Mouse (Mus musculus) forebrain, embryonic 10.5 days (tissue): ENCODE measurements around the gene Zfand5. TPM values are rescaled to one million over a fixed set of nuclear protein-coding genes. Genes with fewer than 3 reads are reported as not detected.
"Not testable (repeated sequence)": the region's sequence is repeated elsewhere in the genome, so short reads cannot be mapped to it uniquely, and the experiment has no call there.

Experiments
- DNase-seq: peaks from one replicate; pipeline ENCODE4 v3.0.0-alpha.2; 2017; ENCODE audit warnings: low spot score; ENCODE audit errors: extremely low spot score
- H3K27ac ChIP-seq: fragments of 300-500 bp; sonication (generic); 2 replicates; pipeline ENCODE4 v1.5.1; 2016; ENCODE audit warnings: mild to moderate bottlenecking
- H3K27me3 ChIP-seq: fragments of 300-500 bp; sonication (generic); 2 replicates; pipeline ENCODE4 v1.6.1; 2016; ENCODE audit warnings: mild to moderate bottlenecking; ENCODE audit not compliant: poor library complexity, severe bottlenecking
- H3K36me3 ChIP-seq: fragments of 300-500 bp; sonication (generic); replicated peaks from 2 replicates; pipeline ENCODE4 v1.6.1; 2016; ENCODE audit warnings: mild to moderate bottlenecking, moderate library complexity
- H3K4me1 ChIP-seq: fragments of 300-500 bp; sonication (generic); 2 replicates; pipeline ENCODE4 v1.6.1; 2016
- H3K4me3 ChIP-seq: fragments of 300-500 bp; sonication (generic); 2 replicates; pipeline ENCODE4 v1.5.1; 2016; ENCODE audit warnings: mild to moderate bottlenecking, moderate library complexity
- H3K9me3 ChIP-seq: fragments of 300-500 bp; sonication (generic); 2 replicates; pipeline ENCODE4 v1.6.1; 2016; ENCODE audit warnings: mild to moderate bottlenecking, moderate library complexity
- WGBS: fragments of 180-500 bp; shearing (Covaris S2); methylation state at CpG from one replicate; pipeline ENCODE4 v1.1.7; 2016; 5-methylcytosine and 5-hydroxymethylcytosine counted together
- polyA plus RNA-seq: library from polyadenylated mRNA; unstranded; fragments of >200 nt; fragmentation: Nextera tagmentation; extraction: Ambion mirVana; gene quantifications from 2 replicates; pipeline ENCODE4 v1.2.1, GENCODE M21; 2016

Gene Zfand5
- 78.8 and 85.0 TPM in 2 replicates for polyA plus RNA-seq

DNA sequence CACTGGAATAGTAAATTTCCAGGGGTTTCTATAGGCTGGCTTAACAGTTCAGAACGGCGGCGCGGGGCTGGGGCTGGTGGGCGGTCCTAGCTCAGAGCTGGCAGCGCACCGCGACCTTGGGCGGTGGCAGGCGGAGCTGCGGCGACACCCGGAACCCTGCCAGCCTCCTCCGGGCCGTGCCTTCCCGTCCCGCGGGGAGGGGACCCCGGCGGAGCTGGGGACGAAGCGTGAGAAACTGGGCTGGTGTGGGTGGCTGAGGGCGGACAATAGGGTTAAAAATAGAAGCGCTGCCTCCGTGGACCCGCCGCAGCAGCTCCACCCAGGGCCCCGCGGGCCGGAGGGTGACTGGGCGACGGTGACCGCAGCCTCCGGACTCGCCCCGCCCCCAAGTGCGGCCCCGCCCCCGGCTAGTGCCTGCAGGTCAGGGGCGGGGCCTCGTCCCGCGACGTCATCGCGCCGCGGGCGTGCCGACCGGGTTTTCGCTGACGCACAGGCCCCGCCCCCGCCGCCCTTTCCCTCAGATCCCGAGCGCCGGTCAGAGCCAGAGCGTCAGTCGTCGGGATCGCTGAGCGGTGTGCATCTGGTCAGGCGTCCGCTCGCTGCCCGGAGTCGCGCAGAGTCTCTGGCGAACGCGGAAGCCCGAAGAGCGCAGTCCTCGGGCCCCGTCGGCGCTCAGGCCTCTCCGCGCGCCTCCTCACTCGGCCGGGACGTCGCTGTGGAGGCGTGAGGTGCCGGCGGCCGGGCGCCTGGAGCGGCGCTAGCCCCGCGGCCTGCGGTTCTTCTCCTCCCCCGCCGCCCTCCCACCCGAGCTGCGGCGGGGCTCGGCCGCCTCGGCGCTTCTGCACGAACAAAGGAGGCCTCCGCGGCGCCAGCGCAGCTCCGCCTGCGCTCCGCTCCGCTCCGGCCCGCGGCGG is at the start of gene Zfand5:
Zfand5 (plus strand) TSS at position 538 of the 914 bp plus-strand sequence.
- H3K27ac ChIP-seq: peak within 1 kb of the TSS; percentile 99
- WGBS: under 1% methylated on average over 118 of the region's 118 CpGs
- peaks cover 26% of the 10 kb centered on the region for H3K4me1 ChIP-seq

DNA sequence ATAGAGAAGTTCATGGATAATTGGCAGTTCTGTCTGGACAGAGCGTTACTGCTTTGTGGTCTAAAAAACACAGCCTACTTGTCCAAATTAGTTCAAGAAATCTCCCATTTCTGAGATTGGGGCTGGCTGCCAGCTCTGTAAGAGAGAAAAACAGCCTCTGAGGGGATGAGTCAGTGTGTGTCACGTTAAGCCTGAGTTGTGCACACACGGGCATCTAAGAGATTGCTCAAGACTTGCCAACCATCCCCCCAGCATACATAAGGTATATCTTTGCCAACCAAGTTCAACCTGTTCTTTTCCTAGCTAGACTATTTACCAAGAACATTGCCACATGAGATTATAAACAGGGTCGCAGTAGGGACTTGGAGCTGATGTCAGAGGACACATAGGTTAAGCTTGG is 44.9 kb upstream of the Zfand5 start:
- 83% methylated on average over 4 of the region's 4 CpGs for WGBS
- H3K27ac ChIP-seq: no peak overlapping the region
- H3K27me3 ChIP-seq: no peaks in the 10 kb centered on the region
- H3K9me3 ChIP-seq: no peaks in the 10 kb centered on the region
- no peak for DNase-seq
- no peaks in the 10 kb centered on the region for H3K4me1 ChIP-seq
- no peak overlapping the region for H3K4me3 ChIP-seq
- no peaks in the 10 kb centered on the region for H3K36me3 ChIP-seq

More for the DNA sequence above, at the start of gene Zfand5:
- Histone ChIP-seq H3K4me3 (peak within 1 kb of the TSS; percentile 90), H3K27me3 (no peaks in the 10 kb centered on the region), H3K9me3 (no peaks in the 10 kb centered on the region), H3K36me3 (peaks cover 8% of the 10 kb centered on the region)
- DNase-seq: peak; percentile 93

DNA sequence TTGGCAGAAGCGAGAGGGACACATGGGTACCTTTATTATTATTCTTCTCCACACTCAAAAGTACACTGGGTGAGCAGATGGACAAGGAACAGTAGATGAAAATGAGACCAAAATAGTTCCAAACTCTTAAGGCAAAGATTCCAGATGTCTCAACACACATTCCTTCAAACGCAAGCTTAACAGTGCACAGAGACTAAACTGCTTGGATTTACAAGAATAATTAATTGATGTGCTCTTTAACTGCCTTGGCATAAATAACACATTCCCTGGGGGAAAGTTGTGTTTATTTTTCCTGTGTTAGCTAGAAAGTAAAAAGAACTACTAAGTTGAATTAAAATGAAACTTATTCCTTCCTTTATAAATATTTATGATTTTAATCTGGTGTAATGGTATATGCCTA is 44.3 kb upstream of the Zfand5 start:
- DNase-seq: no peak
- Histone ChIP-seq H3K4me1 (no peaks in the 10 kb centered on the region), H3K36me3 (no peaks in the 10 kb centered on the region), H3K27ac (no peak overlapping the region), H3K27me3 (no peaks in the 10 kb centered on the region), H3K4me3 (no peak overlapping the region), H3K9me3 (no peaks in the 10 kb centered on the region)
- 67% methylated on average over 2 of the region's 2 CpGs for WGBS

DNA sequence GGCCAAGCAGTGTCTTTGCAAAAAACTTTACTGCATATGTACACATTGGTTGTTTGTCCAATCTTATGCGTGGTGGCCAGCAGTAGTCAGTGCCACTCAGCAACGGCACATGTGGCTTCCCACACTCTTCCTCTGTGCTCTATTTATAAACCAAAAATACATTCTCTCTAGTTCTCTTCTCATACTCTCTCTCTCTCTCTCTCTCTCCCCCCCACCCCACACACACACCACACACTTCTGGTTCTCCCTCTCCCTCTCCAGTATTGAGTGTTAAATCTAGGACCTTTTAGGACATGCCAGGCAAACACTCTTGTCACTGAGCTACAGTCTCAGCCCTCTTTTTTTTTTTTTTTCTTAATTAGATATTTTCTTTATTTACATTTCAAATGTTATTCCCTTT is 23.3 kb upstream of the Zfand5 start:
- H3K9me3 ChIP-seq, H3K4me3 ChIP-seq, H3K4me1 ChIP-seq, H3K36me3 ChIP-seq, H3K27me3 ChIP-seq, DNase-seq, H3K27ac ChIP-seq: not testable (repeated sequence)
- 97% methylated on average over 2 of the region's 2 CpGs for WGBS

DNA sequence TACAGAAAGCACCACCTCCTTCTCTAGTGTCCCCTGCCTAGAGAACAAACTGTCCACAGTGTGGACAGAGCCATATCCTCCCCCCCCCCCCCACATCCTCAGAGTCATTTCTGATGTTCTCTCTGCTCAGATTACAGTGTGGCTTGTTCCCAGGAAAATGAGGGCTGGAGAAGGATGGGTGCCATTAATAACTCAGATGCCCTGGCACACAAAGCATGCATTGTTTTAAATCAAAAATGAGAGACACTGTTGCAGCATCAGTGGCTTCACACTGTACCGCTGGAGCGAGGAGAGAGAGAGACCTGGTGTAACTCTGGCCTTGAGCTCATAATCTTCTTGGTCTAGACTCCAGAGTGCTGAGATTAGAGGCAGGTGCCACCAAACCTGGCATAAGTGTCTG is 18.2 kb upstream of the Zfand5 start:
- no peaks in the 10 kb centered on the region for H3K9me3 ChIP-seq
- no peak overlapping the region for H3K27ac ChIP-seq
- WGBS: 87% methylated on average over 2 of the region's 2 CpGs
- no peaks in the 10 kb centered on the region for H3K4me1 ChIP-seq
- no peaks in the 10 kb centered on the region for H3K27me3 ChIP-seq
- H3K36me3 ChIP-seq: no peaks in the 10 kb centered on the region
- no peak for DNase-seq
- no peak overlapping the region for H3K4me3 ChIP-seq

DNA sequence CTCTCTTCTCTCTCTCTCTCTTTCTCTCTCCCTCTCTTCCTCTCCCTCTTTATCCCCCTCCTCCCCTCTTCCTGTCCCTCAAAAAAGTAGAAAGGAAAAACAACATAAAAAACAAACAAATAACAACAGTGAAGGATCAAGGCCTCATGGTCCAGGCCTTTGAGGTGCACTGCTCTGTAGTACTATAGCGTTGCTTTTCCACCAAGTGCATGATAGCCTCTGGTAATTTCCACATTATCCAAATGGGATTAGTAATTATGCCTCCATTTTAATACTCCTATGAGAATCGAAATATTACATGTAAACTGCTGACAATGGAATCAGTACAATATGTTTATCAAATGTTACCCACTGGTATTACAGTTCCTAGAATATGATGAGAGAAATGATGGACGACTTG is 16.2 kb upstream of the Zfand5 start:
- H3K36me3 ChIP-seq: no peaks in the 10 kb centered on the region
- WGBS: 83% methylated on average over 3 of the region's 3 CpGs
- no peaks in the 10 kb centered on the region for H3K27me3 ChIP-seq

DNA sequence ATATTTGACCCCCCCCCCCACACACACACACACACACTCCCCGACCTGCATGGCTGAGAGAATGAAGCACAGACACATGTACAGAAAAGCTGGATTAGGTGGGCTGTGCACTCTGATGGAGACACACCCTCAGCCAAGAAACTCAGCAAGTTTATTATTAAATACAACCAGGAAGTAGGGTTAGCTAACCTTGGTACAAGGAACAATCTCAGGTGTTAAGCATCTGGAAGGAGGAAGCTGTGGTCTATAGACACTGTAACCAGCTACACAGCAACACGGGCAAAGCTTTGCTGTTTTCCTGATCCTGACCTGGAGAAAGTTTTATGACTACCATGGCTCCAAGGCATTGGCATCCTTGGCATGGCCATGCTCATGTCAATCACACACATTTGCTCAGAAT is 12.6 kb upstream of the Zfand5 start:
- 87% methylated on average over 2 of the region's 2 CpGs for WGBS

More for the DNA sequence above, 16.2 kb upstream of the Zfand5 start:
- H3K9me3 ChIP-seq: no peaks in the 10 kb centered on the region
- no peak overlapping the region for H3K27ac ChIP-seq
- H3K4me1 ChIP-seq: no peaks in the 10 kb centered on the region
- no peak for DNase-seq
- no peak overlapping the region for H3K4me3 ChIP-seq

DNA sequence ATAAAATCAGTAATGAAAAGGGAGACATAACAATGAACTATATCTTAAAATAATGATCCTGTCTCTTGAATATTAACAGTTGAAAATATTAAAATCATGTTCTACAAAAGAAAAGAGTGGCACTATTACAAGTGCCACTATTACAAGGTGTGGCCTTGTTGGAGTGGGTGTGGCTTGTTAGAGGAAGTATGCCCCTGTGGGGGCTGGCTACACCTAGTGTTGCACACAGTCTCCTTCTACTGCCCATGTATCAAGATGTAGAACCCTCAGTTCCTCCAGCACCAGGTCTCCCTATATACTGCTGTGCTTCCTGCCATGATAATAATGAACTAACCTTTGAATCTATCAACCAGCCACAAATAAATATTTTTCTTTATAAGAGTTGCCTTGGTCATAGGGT is 11.8 kb upstream of the Zfand5 start:
- Histone ChIP-seq H3K27me3 (no peaks in the 10 kb centered on the region), H3K9me3 (no peaks in the 10 kb centered on the region), H3K36me3 (no peaks in the 10 kb centered on the region), H3K4me3 (no peak overlapping the region), H3K27ac (no peak overlapping the region), H3K4me1 (no peaks in the 10 kb centered on the region)
- no peak for DNase-seq

More for the DNA sequence above, 12.6 kb upstream of the Zfand5 start:
- DNase-seq: no peak
- Histone ChIP-seq H3K4me1 (no peaks in the 10 kb centered on the region), H3K4me3 (no peak overlapping the region), H3K27me3 (no peaks in the 10 kb centered on the region), H3K36me3 (no peaks in the 10 kb centered on the region), H3K9me3 (no peaks in the 10 kb centered on the region), H3K27ac (no peak overlapping the region)

DNA sequence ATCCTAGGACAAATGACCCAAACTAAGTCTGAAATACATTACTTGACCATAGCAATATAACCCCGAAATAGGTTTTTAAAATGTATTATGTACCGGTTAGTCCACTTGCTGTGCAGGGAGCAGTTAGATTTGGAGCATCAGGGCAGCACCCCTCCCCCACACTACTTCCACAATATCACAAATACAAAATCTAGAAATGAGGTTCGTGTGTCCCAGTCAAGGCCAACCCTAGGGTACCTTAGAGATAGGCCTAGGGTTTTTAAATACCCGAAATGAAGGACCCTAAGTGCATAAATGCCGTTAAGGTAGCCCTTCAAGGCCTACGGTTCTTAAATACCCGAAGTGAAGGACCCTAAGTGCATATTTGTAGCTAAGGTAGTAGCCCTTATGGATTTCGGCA is 892 bp upstream of the Zfand5 start:
- 38% methylated on average over 8 of the region's 8 CpGs for WGBS
- H3K27ac ChIP-seq: peak overlapping the region; percentile 99
- DNase-seq: no peak
- no peaks in the 10 kb centered on the region for H3K36me3 ChIP-seq
- no peaks in the 10 kb centered on the region for H3K27me3 ChIP-seq
- peaks cover 26% of the 10 kb centered on the region for H3K4me1 ChIP-seq
- peak overlapping the region; percentile 90 for H3K4me3 ChIP-seq
- H3K9me3 ChIP-seq: no peaks in the 10 kb centered on the region

DNA sequence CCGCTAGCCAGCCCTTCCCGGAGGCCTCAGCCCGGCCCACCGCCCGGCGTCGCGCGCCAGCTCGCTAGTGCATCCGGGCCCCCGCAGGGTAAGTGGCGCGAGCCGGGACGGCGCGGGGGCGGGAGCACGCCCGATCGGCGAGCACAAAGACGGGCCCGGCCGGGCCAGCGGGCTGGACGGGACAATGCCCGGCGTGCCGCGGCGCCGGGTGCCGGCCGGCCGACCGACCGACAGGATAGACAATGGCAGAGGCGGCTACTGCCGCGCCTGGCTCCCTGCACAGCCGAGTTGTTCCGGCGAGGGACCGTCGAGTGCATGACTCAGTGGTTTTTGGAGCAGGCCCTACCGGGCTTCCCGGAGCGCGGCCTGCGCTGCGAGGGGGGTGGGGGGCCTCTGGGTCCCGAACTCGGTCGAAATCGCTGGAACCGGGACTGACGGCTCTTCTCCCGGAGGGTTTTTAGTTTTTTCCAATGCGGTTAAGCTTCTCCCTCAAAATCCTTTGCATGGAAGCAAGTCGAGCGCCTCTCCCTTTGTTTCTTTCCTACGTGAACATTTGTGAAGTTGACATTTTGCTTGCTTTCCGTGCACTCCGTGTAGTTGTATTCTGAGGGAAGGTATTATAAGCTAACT is 692 bp downstream of the Zfand5 start:
- Histone ChIP-seq H3K27ac (peak overlapping the region; percentile 99), H3K36me3 (peaks cover 16% of the 10 kb centered on the region), H3K27me3 (no peaks in the 10 kb centered on the region), H3K4me3 (peak overlapping the region; percentile 90), H3K9me3 (no peaks in the 10 kb centered on the region), H3K4me1 (peaks cover 26% of the 10 kb centered on the region)
- peak; percentile 64 for DNase-seq
- under 1% methylated on average over 66 of the region's 66 CpGs for WGBS

DNA sequence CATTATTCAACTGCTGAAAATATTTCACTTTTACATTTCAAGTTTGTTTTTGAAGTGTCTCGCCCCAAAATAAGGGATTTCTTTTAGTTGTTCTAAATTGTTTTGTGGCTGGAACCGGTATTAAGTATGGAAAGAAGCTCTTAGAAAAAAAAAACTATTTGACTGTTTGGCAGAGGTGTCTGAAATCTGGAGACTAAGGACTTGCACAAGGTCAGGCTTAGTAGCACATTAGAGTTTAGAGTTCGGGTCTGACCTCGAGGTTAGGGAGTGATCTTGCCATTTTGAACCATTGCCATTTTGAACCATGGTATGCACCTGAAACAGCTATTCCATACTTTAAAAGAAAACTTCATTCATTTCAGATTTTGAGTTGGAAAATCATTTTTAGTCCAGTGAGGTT is 1.4 kb downstream of the Zfand5 start:
- H3K27me3 ChIP-seq: no peaks in the 10 kb centered on the region
- peak overlapping the region; percentile 90 for H3K4me3 ChIP-seq
- H3K9me3 ChIP-seq: no peaks in the 10 kb centered on the region
- WGBS: under 1% methylated on average over 4 of the region's 4 CpGs
- H3K4me1 ChIP-seq: peaks cover 26% of the 10 kb centered on the region
- DNase-seq: no peak
- H3K27ac ChIP-seq: peak overlapping the region; percentile 99
- peaks cover 23% of the 10 kb centered on the region for H3K36me3 ChIP-seq

DNA sequence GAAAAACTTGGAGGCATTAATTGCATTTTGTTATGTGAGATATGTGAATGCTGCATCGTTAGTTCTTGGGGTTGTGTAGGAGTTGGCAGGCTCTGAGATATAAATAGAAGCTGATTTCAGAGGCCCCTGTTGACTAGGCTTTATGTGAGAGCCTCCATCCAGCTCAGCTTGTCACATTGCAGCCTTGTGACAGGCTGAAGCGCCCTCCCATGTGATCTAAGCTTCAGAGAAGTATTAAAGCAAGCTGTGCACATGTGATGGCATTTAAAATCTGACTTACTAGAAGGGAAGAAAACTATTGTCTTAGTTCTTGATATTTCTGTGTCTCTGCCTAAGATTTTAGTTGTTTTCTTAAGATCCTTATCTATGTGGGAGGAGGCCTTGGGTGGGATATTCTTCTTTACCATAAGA is 2.1 kb downstream of the Zfand5 start:
- Histone ChIP-seq H3K27ac (peak overlapping the region; percentile 99), H3K36me3 (peaks cover 30% of the 10 kb centered on the region), H3K27me3 (no peaks in the 10 kb centered on the region), H3K9me3 (no peaks in the 10 kb centered on the region), H3K4me1 (peaks cover 26% of the 10 kb centered on the region), H3K4me3 (peak overlapping the region; percentile 90)
- DNase-seq: peak; percentile 34
- 2% methylated on average over 2 of the region's 2 CpGs for WGBS

DNA sequence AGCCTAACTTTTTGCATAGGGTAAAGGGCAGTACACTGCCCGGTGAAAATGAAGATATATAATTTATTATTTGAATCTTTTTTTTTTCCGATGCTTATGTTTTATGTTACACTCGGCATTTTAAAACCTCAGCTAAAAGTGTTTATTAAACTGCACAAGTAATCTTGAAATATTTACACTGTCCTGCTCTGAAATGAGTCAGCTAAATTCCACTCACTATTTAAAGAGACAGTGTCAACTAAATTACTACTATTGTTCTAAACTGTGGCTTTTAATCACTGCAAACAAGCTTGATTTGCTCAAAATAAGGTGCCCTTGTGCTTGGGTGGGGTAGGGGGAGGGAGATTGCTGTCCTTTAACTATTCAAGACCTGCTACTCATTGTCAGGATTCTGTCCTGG is 2.6 kb downstream of the Zfand5 start:
- Histone ChIP-seq H3K36me3 (peaks cover 35% of the 10 kb centered on the region), H3K9me3 (no peaks in the 10 kb centered on the region), H3K27ac (0 out of 2 replicates have a peak overlapping the region, but pooled peaks have one; percentile 99), H3K4me1 (peaks cover 26% of the 10 kb centered on the region), H3K27me3 (no peaks in the 10 kb centered on the region), H3K4me3 (peak overlapping the region; percentile 90)
- DNase-seq: no peak
- 58% methylated on average over 3 of the region's 3 CpGs for WGBS
